Mouse (Mus musculus) lung, adult 2 months (tissue): ENCODE measurements at regions not wholly inside any gene's neighbourhood (a gene's known extent, or its start where the extent isn't known, plus 50 kb on each side); places are given as distances from the start of the nearest gene placed in this dataset.

ENCODE experiments used
- DNase-seq: peaks from one replicate; pipeline ENCODE4 v3.0.0; 2022
- H3K4me1 ChIP-seq: fragments of 200-500 bp; 2 replicates; pipeline ENCODE4 v1.6.1; 2011; ENCODE audit warnings: low read length; ENCODE audit not compliant: control insufficient read depth, insufficient read depth
- H3K4me3 ChIP-seq: fragments of 200-500 bp; replicated peaks from 2 replicates; pipeline ENCODE3; 2011; ENCODE audit warnings: low read depth, mild to moderate bottlenecking, control low read depth, low read length; ENCODE audit errors: extremely low read depth
- CTCF ChIP-seq: fragments of 200-500 bp; IDR thresholded peaks from 2 replicates; pipeline ENCODE4 v1.5.1; 2011; ENCODE audit warnings: mild to moderate bottlenecking, low read length, control low read depth; ENCODE audit not compliant: insufficient read depth
- POLR2A ChIP-seq: fragments of 200-500 bp; IDR thresholded peaks from 2 replicates; pipeline ENCODE4 v1.6.1; 2011; ENCODE audit warnings: low read depth, mild to moderate bottlenecking, control low read depth, low read length, borderline replicate concordance; ENCODE audit errors: extremely low read depth
- WGBS: fragments of 180-500 bp; shearing (Covaris S2); methylation state at CpG from one replicate; pipeline ENCODE4 v1.1.7; 2018; 5-methylcytosine and 5-hydroxymethylcytosine counted together

- DNase-seq, result no peak
- Histone ChIP-seq H3K4me3 (no peak overlapping the region), H3K4me1 (no peaks in the 10 kb centered on the region)
- TF ChIP-seq POLR2A, result no peak
- TF ChIP-seq CTCF, result no peak
- WGBS, result 30% methylated on average over 4 of the region's 4 CpGs
Measured at GRCm38 (mm10) chr7:71289702-71290101, 61.6 kb downstream of the Gm10295 start.

- no peaks in the 10 kb centered on the region for H3K4me1 ChIP-seq
- no peak for DNase-seq
- no peak overlapping the region for H3K4me3 ChIP-seq
- TF ChIP-seq POLR2A (no peak), CTCF (no peak)
- WGBS, result 55% methylated on average over 5 of the region's 5 CpGs
Measured at GRCm38 (mm10) chr7:71289266-71289665, 62.0 kb downstream of the Gm10295 start.

- TF ChIP-seq POLR2A (no peak), CTCF (no peak)
- no peak for DNase-seq
- WGBS, result 83% methylated on average over 7 of the region's 7 CpGs
- Histone ChIP-seq H3K4me1 (no peaks in the 10 kb centered on the region), H3K4me3 (no peak overlapping the region)
Measured at GRCm38 (mm10) chr7:71287441-71287840, 63.8 kb downstream of the Gm10295 start.

- DNase-seq, result no peak
- no peaks in the 10 kb centered on the region for H3K4me1 ChIP-seq
- TF ChIP-seq CTCF, result no peak
- no peak for TF ChIP-seq POLR2A
- no peak overlapping the region for H3K4me3 ChIP-seq
Measured at GRCm38 (mm10) chr7:71284246-71284645, 67.0 kb downstream of the Gm10295 start.

GRCm38 (mm10) chr7:71283419-71283818, 67.9 kb downstream of the Gm10295 start:
- DNase-seq, result no peak
- no peak for TF ChIP-seq POLR2A
- no peak for TF ChIP-seq CTCF
- WGBS, result 87% methylated on average over 3 of the region's 3 CpGs
- no peaks in the 10 kb centered on the region for H3K4me1 ChIP-seq
- H3K4me3 ChIP-seq, result no peak overlapping the region

GRCm38 (mm10) chr7:71266101-71266500, 85.2 kb downstream of the Gm10295 start:
- Histone ChIP-seq H3K4me1 (peaks cover 4% of the 10 kb centered on the region), H3K4me3 (no peak overlapping the region)
- no peak for DNase-seq
- 77% methylated on average over 8 of the region's 8 CpGs for WGBS
- TF ChIP-seq POLR2A (no peak), CTCF (no peak)

- TF ChIP-seq CTCF (no peak), POLR2A (no peak)
- no peak overlapping the region for H3K4me3 ChIP-seq
- H3K4me1 ChIP-seq, result peaks cover 4% of the 10 kb centered on the region
- no peak for DNase-seq
- 47% methylated on average over 1 of the region's 1 CpGs for WGBS
Measured at GRCm38 (mm10) chr7:71264115-71264514, 87.2 kb downstream of the Gm10295 start.

GRCm38 (mm10) chr7:71249669-71250068, 101.6 kb downstream of the Gm10295 start:
- Histone ChIP-seq H3K4me3 (no peak overlapping the region), H3K4me1 (no peaks in the 10 kb centered on the region)
- TF ChIP-seq CTCF (no peak), POLR2A (no peak)
- 65% methylated on average over 2 of the region's 2 CpGs for WGBS
- no peak for DNase-seq

- no peak overlapping the region for H3K4me3 ChIP-seq
- no peak for DNase-seq
- H3K4me1 ChIP-seq, result no peaks in the 10 kb centered on the region
- WGBS, result 41% methylated on average over 5 of the region's 5 CpGs
- TF ChIP-seq CTCF, result no peak
- TF ChIP-seq POLR2A, result no peak
Measured at GRCm38 (mm10) chr7:71249216-71249615, 102.1 kb downstream of the Gm10295 start.

GRCm38 (mm10) chr7:71247922-71248321, 103.4 kb downstream of the Gm10295 start:
- no peak for DNase-seq
- no peak overlapping the region for H3K4me3 ChIP-seq
- whole genome bisulfite sequencing, result 68% methylated on average over 5 of the region's 5 CpGs
- H3K4me1 ChIP-seq, result no peaks in the 10 kb centered on the region
- TF ChIP-seq POLR2A (no peak), CTCF (no peak)
